ENCODE assay signal across 7 mouse cellular contexts in genomic region chr3:53044238-53044637, GRCm38 (mm10). TPM values are rescaled to one million over a fixed set of nuclear protein-coding genes. Genes with fewer than 3 reads are reported as not detected.
DNase-seq lines count a peak whose midpoint lies in the region; ATAC-seq lines count a peak whose summit lies in the region.

No protein-coding gene starts in this region.

- H3K27ac ChIP-seq in heart, embryonic 10.5 days, result peak overlapping the region; percentile 75
- peak overlapping the region; percentile 74 for H3K27ac ChIP-seq in neural tube, embryonic 13.5 days (replicated peaks)

- peak overlapping the region; percentile 52; the same call in 1 of the 2 replicates for H3K9ac ChIP-seq in neural tube, embryonic 13.5 days

- H3K27me3 ChIP-seq in heart, embryonic 10.5 days (ENCODE audit: insufficient read depth, poor library complexity, severe bottlenecking), result no peaks in the 10 kb centered on the region
- H3K27me3 ChIP-seq in neural tube, embryonic 13.5 days, result peaks cover 15% of the 10 kb centered on the region

- peaks cover 37% of the 10 kb centered on the region for H3K4me1 ChIP-seq in heart, embryonic 10.5 days
- peaks cover 44% of the 10 kb centered on the region for H3K4me1 ChIP-seq in neural tube, embryonic 13.5 days (replicated peaks)

- peak overlapping the region; percentile 87 for H3K4me2 ChIP-seq in neural tube, embryonic 13.5 days

- no peak for ATAC-seq in neural tube, embryonic 13.5 days (ENCODE audit: low read depth)

- peak overlapping the region; percentile 40 for H3K4me3 ChIP-seq in heart, embryonic 10.5 days
- H3K4me3 ChIP-seq in neural tube, embryonic 13.5 days, result peak overlapping the region; percentile 74

- H3K9me3 ChIP-seq in heart, embryonic 10.5 days, result no peaks in the 10 kb centered on the region
- H3K9me3 ChIP-seq in neural tube, embryonic 13.5 days, result no peaks in the 10 kb centered on the region

- WGBS in heart, embryonic 10.5 days, result 65% methylated on average over 7 of the region's 7 CpGs
- WGBS in neural tube, embryonic 13.5 days, result 34% methylated on average over 7 of the region's 7 CpGs

- DNase-seq in testis, postnatal 10 days (ENCODE audit: low spot score), result peak; percentile 59
- DNase-seq in testis, postnatal 14 days (ENCODE audit: low spot score), result no peak
- DNase-seq in heart, embryonic 10.5 days (ENCODE audit: low spot score), result no peak
- DNase-seq in kidney, postnatal 25 days, result peak; percentile 37 to 41
- no peak for DNase-seq in right cerebral cortex, postnatal 14 days
- DNase-seq in thymus, postnatal 25 days, result no peak

- peaks cover 7% of the 10 kb centered on the region; the same call in 1 of the 2 replicates for H3K36me3 ChIP-seq in heart, embryonic 10.5 days
- H3K36me3 ChIP-seq in neural tube, embryonic 13.5 days, result no peaks in the 10 kb centered on the region

RNA-seq across cellular contexts. Expression of gene Lhfp, which starts 2.9 kb away (rescaled TPM):
- polyA plus RNA-seq in heart, embryonic 10.5 days (2016; fragmentation: Nextera tagmentation; extraction: Ambion mirVana), result 50.8 and 65.4 TPM in 2 replicates
- 58.2 and 62.5 TPM in 2 replicates for polyA plus RNA-seq in neural tube, embryonic 13.5 days (2015; fragmentation: Nextera tagmentation; extraction: Ambion mirVana)

RNA-seq across cellular contexts. Expression of gene Cog6, which starts 27.2 kb away (rescaled TPM):
- polyA plus RNA-seq in heart, embryonic 10.5 days (2016; fragmentation: Nextera tagmentation; extraction: Ambion mirVana), result 45.0 and 57.7 TPM in 2 replicates
- 52.0 and 53.7 TPM in 2 replicates for polyA plus RNA-seq in neural tube, embryonic 13.5 days (2015; fragmentation: Nextera tagmentation; extraction: Ambion mirVana)

Comparison
In these comparisons a context has a peak if more than half of its experiments do, and no peak if none do; other contexts are left out.
1. DNase-seq: peak in testis, postnatal 10 days (single experiment) and kidney, postnatal 25 days (2 of 2); none in testis, postnatal 14 days (single experiment), heart, embryonic 10.5 days (single experiment), right cerebral cortex, postnatal 14 days (single experiment) and thymus, postnatal 25 days (single experiment).